Comparison of ENCODE assay signal across 26 mouse cellular contexts in genomic region chrX:156832176-156832575, GRCm38 (mm10).
"Had no signal": no experiment of that assay in that cellular context is flagged by ENCODE, and none has a peak within 500 bp of the region (broad histone marks: within the 10 kb centered on the region; RNA-seq: fewer than 3 reads in every experiment).

No protein-coding gene starts in this region.

- H3K27ac ChIP-seq: embryonic facial prominence, embryonic 10.5 days; embryonic facial prominence, embryonic 12.5 days; embryonic facial prominence, embryonic 13.5 days; embryonic facial prominence, embryonic 15.5 days; forebrain, embryonic 10.5 days; forebrain, embryonic 12.5 days; forebrain, embryonic 13.5 days; forebrain, embryonic 15.5 days; gastrocnemius, adult 2 months; heart, adult 2 months had no signal

- DNase-seq: cerebellum, adult 9-10 months; cerebellum, adult 9-11 months; cerebellum, postnatal 10 days; cerebellum, postnatal 25 days; cerebellum, postnatal 36 days; embryo, embryonic 11 days; forebrain, postnatal 0 days; gastrocnemius, adult 2 months; gastrocnemius, postnatal 10 days; gastrocnemius, postnatal 14 days; gastrocnemius, postnatal 25 days; gastrocnemius, postnatal 36 days; heart, adult 11 months; heart, adult 18-20 months; heart, adult 2 months had no signal

- H3K9me3 ChIP-seq: embryonic facial prominence, embryonic 10.5 days; embryonic facial prominence, embryonic 12.5 days; embryonic facial prominence, embryonic 13.5 days; embryonic facial prominence, embryonic 15.5 days; forebrain, embryonic 10.5 days; forebrain, embryonic 12.5 days; forebrain, embryonic 13.5 days; forebrain, embryonic 15.5 days had no signal

- H3K9ac ChIP-seq: embryonic facial prominence, embryonic 12.5 days; embryonic facial prominence, embryonic 13.5 days; embryonic facial prominence, embryonic 15.5 days; forebrain, embryonic 12.5 days; forebrain, embryonic 13.5 days; forebrain, embryonic 15.5 days; forebrain, postnatal 0 days had no signal

- H3K4me1 ChIP-seq: embryonic facial prominence, embryonic 10.5 days; embryonic facial prominence, embryonic 12.5 days; embryonic facial prominence, embryonic 13.5 days; embryonic facial prominence, embryonic 15.5 days; forebrain, embryonic 10.5 days; forebrain, embryonic 12.5 days; forebrain, embryonic 13.5 days; forebrain, embryonic 15.5 days had no signal

- H3K4me2 ChIP-seq: embryonic facial prominence, embryonic 12.5 days; embryonic facial prominence, embryonic 13.5 days; embryonic facial prominence, embryonic 15.5 days; forebrain, embryonic 12.5 days; forebrain, embryonic 13.5 days; forebrain, embryonic 15.5 days had no signal

- ATAC-seq: forebrain, embryonic 13.5 days; forebrain, embryonic 14.5 days; forebrain, embryonic 15.5 days; forebrain, embryonic 16.5 days; forebrain, postnatal 0 days had no signal

- H3K27me3 ChIP-seq: embryonic facial prominence, embryonic 12.5 days; embryonic facial prominence, embryonic 13.5 days; embryonic facial prominence, embryonic 15.5 days; forebrain, embryonic 12.5 days; forebrain, embryonic 13.5 days; forebrain, embryonic 15.5 days had no signal

- H3K36me3 ChIP-seq: embryonic facial prominence, embryonic 10.5 days; embryonic facial prominence, embryonic 12.5 days; embryonic facial prominence, embryonic 13.5 days; embryonic facial prominence, embryonic 15.5 days; forebrain, embryonic 10.5 days; forebrain, embryonic 12.5 days; forebrain, embryonic 15.5 days had no signal

- H3K4me3 ChIP-seq: embryonic facial prominence, embryonic 10.5 days; embryonic facial prominence, embryonic 12.5 days; embryonic facial prominence, embryonic 13.5 days; embryonic facial prominence, embryonic 15.5 days; erythroblast, embryonic 14.5 days; forebrain, embryonic 10.5 days; forebrain, embryonic 12.5 days; forebrain, embryonic 13.5 days; forebrain, embryonic 15.5 days; gastrocnemius, adult 2 months; heart, adult 2 months had no signal
